12 mouse cellular contexts compared by ENCODE assay signal in genomic region chr17:84086394-84086793, GRCm38 (mm10).
DNase-seq lines count a peak whose midpoint lies in the region; ATAC-seq and TF ChIP-seq lines count a peak whose summit lies in the region.
"Had no signal": no experiment of that assay in that cellular context is flagged by ENCODE, and none has a peak within 500 bp of the region (broad histone marks: within the 10 kb centered on the region; RNA-seq: fewer than 3 reads in every experiment).

No protein-coding gene starts in this region.

- H3K27ac ChIP-seq in kidney, adult 2 months (ENCODE audit: insufficient read depth, low read depth, low read length), result peak overlapping the region; percentile 54
- no peak overlapping the region for H3K27ac ChIP-seq in kidney, embryonic 14.5 days (ENCODE audit: low read depth, low read length)
- H3K27ac ChIP-seq in embryonic facial prominence, embryonic 15.5 days (replicated peaks), result peak overlapping the region; percentile 90
- H3K27ac ChIP-seq: hindbrain, embryonic 14.5 days; midbrain, embryonic 12.5 days; neural tube, embryonic 12.5 days had no signal

- H3K27me3 ChIP-seq in kidney, adult 2 months (replicated peaks; ENCODE audit: control insufficient read depth, insufficient read depth, low read length), result no peaks in the 10 kb centered on the region
- H3K27me3 ChIP-seq in kidney, embryonic 14.5 days (ENCODE audit: control insufficient read depth, insufficient read depth, low read length), result no peaks in the 10 kb centered on the region
- no peaks in the 10 kb centered on the region for H3K27me3 ChIP-seq in embryonic facial prominence, embryonic 15.5 days
- H3K27me3 ChIP-seq: neural tube, embryonic 12.5 days had no signal

- no peak overlapping the region for H3K4me3 ChIP-seq in kidney, adult 2 months (ENCODE audit: insufficient read depth, low read depth, low read length)
- no peak overlapping the region for H3K4me3 ChIP-seq in kidney, embryonic 14.5 days (ENCODE audit: low read length)
- H3K4me3 ChIP-seq in embryonic facial prominence, embryonic 15.5 days (replicated peaks), result no peak overlapping the region
- H3K4me3 ChIP-seq: midbrain, embryonic 12.5 days; neural tube, embryonic 12.5 days had no signal

- H3K9ac ChIP-seq in kidney, embryonic 14.5 days (ENCODE audit: low read depth, low read length), result no peak overlapping the region
- no peak overlapping the region for H3K9ac ChIP-seq in embryonic facial prominence, embryonic 15.5 days
- H3K9ac ChIP-seq: hindbrain, embryonic 14.5 days; midbrain, embryonic 12.5 days; neural tube, embryonic 12.5 days had no signal

- no peak for ATAC-seq in kidney, embryonic 14.5 days (ENCODE audit: low FRiP score, low TSS enrichment)
- ATAC-seq in embryonic facial prominence, embryonic 15.5 days (ENCODE audit: insufficient number of reproducible peaks, low FRiP score, low TSS enrichment, low read depth), result no peak

- H3K9me3 ChIP-seq in kidney, embryonic 14.5 days (ENCODE audit: control insufficient read depth, low read length), result no peaks in the 10 kb centered on the region
- H3K9me3 ChIP-seq in embryonic facial prominence, embryonic 15.5 days (replicated peaks), result no peaks in the 10 kb centered on the region
- H3K9me3 ChIP-seq: midbrain, embryonic 12.5 days; neural tube, embryonic 12.5 days had no signal

- WGBS in kidney, adult 2 months, result 86% methylated on average over 12 of the region's 12 CpGs
- 84% methylated on average over 12 of the region's 12 CpGs for WGBS in kidney, embryonic 14.5 days
- 84% methylated on average over 12 of the region's 12 CpGs for WGBS in embryonic facial prominence, embryonic 15.5 days

- peak; percentile 92 for DNase-seq in heart, adult 11 months
- no peak for DNase-seq in heart, postnatal 4 days
- DNase-seq in kidney, adult 2 months, result no peak
- peak; percentile 73 for DNase-seq in 3134 (ENCODE audit: extremely low read depth, insufficient read length, low spot score)
- no peak for DNase-seq in left cerebral cortex, postnatal 4 days
- no peak for DNase-seq in kidney, postnatal 25 days
- DNase-seq: retina, postnatal 1 day had no signal

- no peak for TF ChIP-seq POLR2A in kidney, adult 2 months (IDR thresholded peaks at IDR 0.05; ENCODE audit: low read depth, low read length)

- H3K4me1 ChIP-seq in kidney, adult 2 months (ENCODE audit: control insufficient read depth, insufficient read depth, low read length), result peaks cover 11% of the 10 kb centered on the region
- peaks cover 19% of the 10 kb centered on the region for H3K4me1 ChIP-seq in kidney, embryonic 14.5 days (ENCODE audit: control insufficient read depth, insufficient read depth, low read length)
- peaks cover 61% of the 10 kb centered on the region for H3K4me1 ChIP-seq in embryonic facial prominence, embryonic 15.5 days

- intact Hi-C loops in left cerebral cortex, postnatal 4 days (cut with DNase I), result no loop called here

- no peak overlapping the region for H3K4me2 ChIP-seq in kidney, embryonic 14.5 days (replicated peaks; ENCODE audit: low read depth, low read length)
- no peak overlapping the region for H3K4me2 ChIP-seq in embryonic facial prominence, embryonic 15.5 days (replicated peaks)
- H3K4me2 ChIP-seq: hindbrain, embryonic 14.5 days; midbrain, embryonic 12.5 days; neural tube, embryonic 12.5 days had no signal

- TF ChIP-seq CTCF in kidney, adult 2 months (conservative IDR thresholded peaks at IDR 0.05; ENCODE audit: insufficient read depth, insufficient read length, low read depth, low read length), result no peak

- no peaks in the 10 kb centered on the region for H3K36me3 ChIP-seq in kidney, adult 2 months (ENCODE audit: control insufficient read depth, insufficient read depth, low read length)
- H3K36me3 ChIP-seq in kidney, embryonic 14.5 days (ENCODE audit: control insufficient read depth, insufficient read depth, low read length), result no peaks in the 10 kb centered on the region
- H3K36me3 ChIP-seq in embryonic facial prominence, embryonic 15.5 days, result no peaks in the 10 kb centered on the region
- H3K36me3 ChIP-seq: midbrain, embryonic 12.5 days; neural tube, embryonic 12.5 days had no signal

Comparison
In these comparisons a context has a peak if more than half of its experiments do, and no peak if none do; other contexts are left out.
1. DNase-seq: peak in heart, adult 11 months (single experiment) and 3134 (single experiment); none in heart, postnatal 4 days (single experiment), kidney, adult 2 months (single experiment), left cerebral cortex, postnatal 4 days (single experiment) and kidney, postnatal 25 days (0 of 2).